Mouse (Mus musculus) stomach, postnatal 0 days (tissue): Measurements from ENCODE around the gene Rps6kl1. TPM values are rescaled to one million over a fixed set of nuclear protein-coding genes. Genes with fewer than 3 reads are reported as not detected.

Experiments
- ATAC-seq: fragments of 200-750 bp; cut with Nextera tagmentation; 2 replicates; pipeline ENCODE4 v1.8.0; 2017; ENCODE audit not compliant: low FRiP score, low TSS enrichment
- DNase-seq: peaks from one replicate; pipeline ENCODE4 v3.0.0-alpha.2; 2016; ENCODE audit warnings: low spot score
- H3K27ac ChIP-seq: fragments of 300-500 bp; sonication (generic); replicated peaks from 2 replicates; pipeline ENCODE4 v1.5.1; 2014; ENCODE audit warnings: mild to moderate bottlenecking, control low read depth
- H3K27me3 ChIP-seq: fragments of 300-500 bp; sonication (generic); 2 replicates; pipeline ENCODE4 v1.6.1; 2014; ENCODE audit warnings: low read length; ENCODE audit not compliant: control insufficient read depth, insufficient read depth
- H3K36me3 ChIP-seq: fragments of 300-500 bp; sonication (generic); 2 replicates; pipeline ENCODE4 v1.6.1; 2014; ENCODE audit warnings: low read length, mixed read lengths; ENCODE audit not compliant: control insufficient read depth, insufficient read depth
- H3K4me1 ChIP-seq: fragments of 300-500 bp; sonication (generic); replicated peaks from 2 replicates; pipeline ENCODE4 v1.6.1; 2014; ENCODE audit warnings: antibody characterized with exemption; ENCODE audit not compliant: control insufficient read depth, insufficient read depth
- H3K4me2 ChIP-seq: fragments of 300-500 bp; sonication (generic); replicated peaks from 2 replicates; pipeline ENCODE4 v1.6.1; 2014; ENCODE audit warnings: low read depth, mild to moderate bottlenecking, control low read depth, moderate library complexity
- H3K4me3 ChIP-seq: fragments of 300-500 bp; sonication (generic); 2 replicates; pipeline ENCODE4 v1.5.1; 2014; ENCODE audit warnings: low read depth, low read length, control low read depth
- H3K9ac ChIP-seq: fragments of 300-500 bp; sonication (generic); 2 replicates; pipeline ENCODE4 v1.6.1; 2014; ENCODE audit warnings: mild to moderate bottlenecking, low read length, control low read depth, mixed read lengths
- H3K9me3 ChIP-seq: fragments of 300-500 bp; sonication (generic); 2 replicates; pipeline ENCODE4 v1.6.1; 2016; ENCODE audit warnings: low read length; ENCODE audit not compliant: control insufficient read depth
- CTCF ChIP-seq: IDR thresholded peaks from 2 replicates; pipeline ENCODE4 v1.5.1; 2016; ENCODE audit warnings: antibody characterized with exemption, low read depth, mild to moderate bottlenecking, moderate library complexity
- EP300 ChIP-seq: optimal IDR thresholded peaks from 2 replicates; pipeline ENCODE3; 2016; ENCODE audit warnings: antibody characterized with exemption
- WGBS: fragments of 180-500 bp; shearing (Covaris S2); extraction: QIAGEN DNeasy Blood & Tissue Kit; methylation state at CpG from one replicate; pipeline ENCODE4 v1.1.7; 2014; 5-methylcytosine and 5-hydroxymethylcytosine counted together
- polyA plus RNA-seq: library from polyadenylated mRNA; unstranded; fragments of >200 nt; fragmentation: Nextera tagmentation; extraction: Ambion mirVana; gene quantifications from 2 replicates; pipeline ENCODE4 v1.2.1, GENCODE M21; 2015

Rps6kl1 gene
- polyA plus RNA-seq = 0.65 and 0.75 TPM in 2 replicates

DNA sequence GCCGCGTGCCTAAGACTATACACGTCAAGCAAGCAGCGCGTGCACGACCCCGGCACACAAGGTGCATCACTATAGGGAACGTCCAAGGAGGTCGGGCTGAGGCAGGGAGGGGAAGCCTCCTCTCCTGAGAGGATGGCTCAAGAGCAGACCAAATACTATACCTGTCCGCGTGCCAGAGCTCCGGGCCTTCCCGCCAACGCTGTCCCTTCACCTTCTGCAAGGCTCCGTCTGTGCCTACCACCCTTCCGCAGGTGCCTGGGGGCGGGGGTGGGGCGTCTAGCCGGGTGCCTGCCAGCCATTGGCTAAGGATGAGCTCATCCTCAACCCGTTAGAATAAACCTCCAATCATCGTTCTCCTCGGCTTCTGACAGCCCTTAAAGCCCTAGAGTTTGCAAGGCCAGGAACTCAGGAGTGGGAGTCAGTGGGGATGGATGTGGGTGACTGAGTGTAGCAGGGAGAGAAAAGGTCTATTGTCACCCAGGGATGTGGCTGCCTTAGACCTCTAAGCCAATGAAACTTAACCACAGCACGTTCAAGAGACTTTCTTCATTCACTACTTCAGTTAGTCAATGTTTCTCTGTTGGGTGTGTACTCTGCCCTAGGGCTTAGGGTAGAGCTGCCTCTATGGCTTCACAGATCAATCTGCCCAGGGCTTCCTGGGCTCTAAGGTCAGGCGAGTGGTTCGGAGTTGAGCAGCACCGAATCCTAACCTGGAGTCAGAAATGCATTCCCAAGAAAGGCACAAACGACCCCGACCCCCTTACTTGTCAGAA, at the start of gene Rps6kl1:
Gene Rps6kl1 (minus strand): TSS at position 263 of the 773 bp plus-strand sequence.
- peak within 1 kb of the TSS; percentile 34 for H3K4me2 ChIP-seq
- H3K4me3 ChIP-seq = 0 out of 2 replicates have a peak within 1 kb of the TSS, but pooled peaks have one; percentile 1
- peak; percentile 54 for DNase-seq
- no peaks in the 10 kb centered on the region for H3K36me3 ChIP-seq
- no peaks in the 10 kb centered on the region for H3K27me3 ChIP-seq
- no peaks in the 10 kb centered on the region for H3K4me1 ChIP-seq
- peak; percentile 53 for ATAC-seq
- H3K27ac ChIP-seq = no peak within 1 kb of the TSS
- 16% methylated on average over 28 of the region's 28 CpGs for WGBS
- no peaks in the 10 kb centered on the region for H3K9me3 ChIP-seq
- no peak within 1 kb of the TSS for H3K9ac ChIP-seq
- TF ChIP-seq CTCF (no peak), EP300 (no peak)

GRCm38 (mm10) chr12:85199954-85200353, 48.9 kb upstream of the Rps6kl1 start:
- H3K9ac ChIP-seq = no peak overlapping the region
- DNase-seq (no peak), ATAC-seq (no peak)
- H3K27ac ChIP-seq = no peak overlapping the region
- H3K4me3 ChIP-seq = no peak overlapping the region
- H3K4me1 ChIP-seq = no peaks in the 10 kb centered on the region
- no peak for TF ChIP-seq CTCF
- TF ChIP-seq EP300 = no peak
- WGBS = 74% methylated on average over 1 of the region's 1 CpGs
- no peak overlapping the region for H3K4me2 ChIP-seq
- H3K9me3 ChIP-seq = no peaks in the 10 kb centered on the region
- H3K27me3 ChIP-seq = no peaks in the 10 kb centered on the region
- H3K36me3 ChIP-seq = no peaks in the 10 kb centered on the region

DNA sequence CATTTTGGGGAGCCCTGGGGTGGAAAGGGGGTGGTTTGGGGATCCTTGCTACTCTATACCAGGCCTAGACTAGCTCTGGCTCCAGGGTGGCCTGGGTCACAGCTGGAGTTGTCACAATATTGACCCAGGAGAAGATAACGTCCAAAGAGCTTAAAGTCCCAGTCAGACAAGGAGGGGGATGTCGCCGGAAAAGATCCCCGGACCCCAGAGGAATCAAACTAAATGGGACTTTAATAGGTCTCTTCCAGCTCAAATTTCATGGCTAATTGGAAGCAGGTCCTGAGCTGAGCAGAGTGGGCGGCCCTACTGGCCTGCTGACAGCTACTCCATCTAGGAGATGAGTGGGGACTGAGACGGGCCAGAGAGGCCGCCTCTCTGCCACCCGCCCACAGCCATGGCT, 46.9 kb upstream of the Rps6kl1 start:
- DNase-seq (peak; percentile 11), ATAC-seq (no peak)
- H3K27me3 ChIP-seq = no peaks in the 10 kb centered on the region
- H3K4me3 ChIP-seq = no peak overlapping the region
- H3K27ac ChIP-seq = no peak overlapping the region
- no peak for TF ChIP-seq CTCF
- TF ChIP-seq EP300 = no peak
- no peaks in the 10 kb centered on the region for H3K9me3 ChIP-seq
- H3K4me2 ChIP-seq = no peak overlapping the region
- no peak overlapping the region for H3K9ac ChIP-seq
- H3K36me3 ChIP-seq = no peaks in the 10 kb centered on the region
- H3K4me1 ChIP-seq = 0 out of 2 replicates have a peak, but pooled peaks cover 2% of the 10 kb centered on the region
- WGBS = 41% methylated on average over 8 of the region's 8 CpGs

DNA sequence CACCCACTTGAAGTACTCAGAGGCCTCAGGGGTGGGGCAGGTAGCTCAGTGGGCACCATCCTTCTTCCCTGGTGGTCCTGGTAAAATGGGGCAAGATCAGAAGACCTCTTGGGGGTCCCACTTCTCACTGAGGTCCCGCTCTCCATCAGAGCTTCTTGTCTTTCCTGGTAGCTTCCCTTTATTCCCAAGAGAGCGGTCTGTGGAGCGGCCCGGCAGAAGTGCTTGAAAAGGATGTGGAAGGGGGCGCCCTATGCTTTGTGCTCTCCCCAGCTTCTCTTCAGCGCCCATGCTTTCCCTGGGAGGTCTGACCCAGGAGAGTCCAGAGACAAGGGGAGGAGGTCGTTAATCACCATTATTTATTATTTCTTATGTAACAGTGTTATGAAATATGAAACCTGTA, 46.3 kb upstream of the Rps6kl1 start:
- no peak overlapping the region for H3K4me2 ChIP-seq
- peaks cover 4% of the 10 kb centered on the region; the same call in 1 of the 2 replicates for H3K4me1 ChIP-seq
- H3K36me3 ChIP-seq = no peaks in the 10 kb centered on the region
- H3K27me3 ChIP-seq = no peaks in the 10 kb centered on the region
- ATAC-seq (no peak), DNase-seq (no peak)
- no peak overlapping the region for H3K9ac ChIP-seq
- H3K9me3 ChIP-seq = no peaks in the 10 kb centered on the region
- TF ChIP-seq EP300 (no peak), CTCF (no peak)
- no peak overlapping the region for H3K27ac ChIP-seq
- H3K4me3 ChIP-seq = no peak overlapping the region
- 60% methylated on average over 7 of the region's 7 CpGs for WGBS

DNA sequence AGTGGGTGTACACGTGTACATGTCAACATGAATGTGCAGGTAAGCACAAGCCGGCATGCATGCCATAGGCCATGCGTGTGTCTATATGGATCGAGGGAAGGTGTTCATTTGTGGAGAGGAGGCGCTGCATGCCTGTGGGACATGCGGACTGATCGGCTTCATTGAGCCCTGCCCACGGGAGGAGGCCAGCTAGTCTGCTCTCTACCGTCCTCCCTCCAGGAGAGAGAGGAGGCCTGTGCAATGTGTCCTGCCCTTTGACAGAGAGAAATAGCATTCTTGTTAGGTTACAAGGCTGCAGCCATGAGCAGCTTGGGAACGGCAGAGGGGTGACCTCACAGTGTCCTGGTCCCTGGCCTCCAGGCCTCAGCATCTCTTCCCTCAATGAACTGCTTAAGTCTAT, 45.1 kb upstream of the Rps6kl1 start:
- WGBS = 85% methylated on average over 10 of the region's 10 CpGs
- Histone ChIP-seq H3K4me3 (no peak overlapping the region), H3K27me3 (no peaks in the 10 kb centered on the region), H3K36me3 (no peaks in the 10 kb centered on the region), H3K4me1 (peaks cover 6% of the 10 kb centered on the region; the same call in 1 of the 2 replicates), H3K9me3 (no peaks in the 10 kb centered on the region), H3K4me2 (no peak overlapping the region), H3K27ac (no peak overlapping the region), H3K9ac (no peak overlapping the region)
- DNase-seq (no peak), ATAC-seq (no peak)
- TF ChIP-seq EP300 (no peak), CTCF (no peak)

GRCm38 (mm10) chr12:85195086-85195485, 44.0 kb upstream of the Rps6kl1 start:
- H3K4me1 ChIP-seq = peaks cover 6% of the 10 kb centered on the region; the same call in 1 of the 2 replicates
- ATAC-seq (no peak), DNase-seq (no peak)
- no peak overlapping the region for H3K9ac ChIP-seq
- no peaks in the 10 kb centered on the region for H3K27me3 ChIP-seq
- peak overlapping the region; percentile 59; the same call in 1 of the 2 replicates for H3K27ac ChIP-seq
- H3K4me2 ChIP-seq = no peak overlapping the region
- 70% methylated on average over 5 of the region's 5 CpGs for WGBS
- H3K4me3 ChIP-seq = no peak overlapping the region
- TF ChIP-seq CTCF = no peak
- no peak for TF ChIP-seq EP300
- H3K36me3 ChIP-seq = no peaks in the 10 kb centered on the region
- no peaks in the 10 kb centered on the region for H3K9me3 ChIP-seq
